In genomic region chr11:6436442-6436841, GRCm38 (mm10) we compare ENCODE assay signal across 9 mouse cellular contexts. TPM values are rescaled to one million over a fixed set of nuclear protein-coding genes. Genes with fewer than 3 reads are reported as not detected.
DNase-seq lines count a peak whose midpoint lies in the region; ATAC-seq and TF ChIP-seq lines count a peak whose summit lies in the region.
"Had no signal": no experiment of that assay in that cellular context is flagged by ENCODE, and none has a peak within 500 bp of the region (broad histone marks: within the 10 kb centered on the region; RNA-seq: fewer than 3 reads in every experiment).

No protein-coding gene starts in this region.

- peaks cover 3% of the 10 kb centered on the region for H3K36me3 ChIP-seq in kidney, adult 2 months (ENCODE audit: control insufficient read depth, insufficient read depth, low read length)

- no peak for TF ChIP-seq POLR2A in kidney, adult 2 months (IDR thresholded peaks at IDR 0.05; ENCODE audit: low read depth, low read length)

- peak; percentile 84 for TF ChIP-seq CTCF in kidney, adult 2 months (conservative IDR thresholded peaks at IDR 0.05; ENCODE audit: insufficient read depth, insufficient read length, low read depth, low read length)

- DNase-seq in adrenal gland, adult 18-20 months (ENCODE audit: low spot score in 2 of 2): peak; percentile 48 to 54
- DNase-seq in adrenal gland, postnatal 4 days (ENCODE audit: low spot score in 2 of 2): no peak
- peak; percentile 28 for DNase-seq in ovary, postnatal 14 days (ENCODE audit: low spot score)
- DNase-seq in ovary, postnatal 10 days (ENCODE audit: low spot score): no peak
- DNase-seq in embryo, embryonic 10.5 days (ENCODE audit: low spot score): peak; percentile 60
- peak; percentile 71 for DNase-seq in kidney, adult 2 months
- DNase-seq in spleen, postnatal 4 days (ENCODE audit: low spot score in 2 of 2): peak; percentile 68 to 85

- H3K4me1 ChIP-seq in kidney, adult 2 months (ENCODE audit: control insufficient read depth, insufficient read depth, low read length): no peaks in the 10 kb centered on the region
- H3K4me1 ChIP-seq: heart, embryonic 15.5 days had no signal

- 76% methylated on average over 8 of the region's 8 CpGs for WGBS in kidney, adult 2 months

- ATAC-seq in megakaryocyte, adult 5-6 weeks (ENCODE audit: poor library complexity, severe bottlenecking): peak; percentile 82

- no peak overlapping the region for H3K4me3 ChIP-seq in kidney, adult 2 months (ENCODE audit: insufficient read depth, low read depth, low read length)
- H3K4me3 ChIP-seq: heart, embryonic 15.5 days had no signal

- no peaks in the 10 kb centered on the region for H3K27me3 ChIP-seq in kidney, adult 2 months (replicated peaks; ENCODE audit: control insufficient read depth, insufficient read depth, low read length)
- H3K27me3 ChIP-seq: heart, embryonic 15.5 days had no signal

- H3K27ac ChIP-seq in kidney, adult 2 months (ENCODE audit: insufficient read depth, low read depth, low read length): no peak overlapping the region
- H3K27ac ChIP-seq: heart, embryonic 15.5 days had no signal

RNA-seq across cellular contexts. Expression of gene H2afv, which starts 7.8 kb away (rescaled TPM):
- total RNA-seq in adrenal gland, adult 18-20 months (2021): 10 to 100 TPM; 46.1 to 49.3 TPM
- 100 to 1,000 TPM; 105 to 130 TPM for total RNA-seq in adrenal gland, postnatal 4 days (2021)
- polyA plus RNA-seq in kidney, adult 2 months (2012; rRNA removed): 60.8 and 76.1 TPM in 2 replicates
- total RNA-seq in megakaryocyte, adult 5-6 weeks (2015): 235 and 240 TPM in 2 replicates
- total RNA-seq in megakaryocyte, adult 5-6 weeks (2017): 173 and 184 TPM in 2 replicates

RNA-seq across cellular contexts. Expression of gene Ppia, which starts 21.2 kb away (rescaled TPM):
- total RNA-seq in adrenal gland, adult 18-20 months (2021): 1,000 to 10,000 TPM; 1,645 to 1,705 TPM
- total RNA-seq in adrenal gland, postnatal 4 days (2021): 1,000 to 10,000 TPM; 1,693 to 1,728 TPM
- 1,045 and 1,237 TPM in 2 replicates for polyA plus RNA-seq in kidney, adult 2 months (2012; rRNA removed)
- 3,541 and 3,784 TPM in 2 replicates for total RNA-seq in megakaryocyte, adult 5-6 weeks (2015)
- total RNA-seq in megakaryocyte, adult 5-6 weeks (2017): 1,457 and 1,607 TPM in 2 replicates

RNA-seq across cellular contexts. Expression of gene Purb, which starts 39.3 kb away (rescaled TPM):
- total RNA-seq in adrenal gland, adult 18-20 months (2021): 10 to 100 TPM; 61.3 to 65.6 TPM
- total RNA-seq in adrenal gland, postnatal 4 days (2021): 10 to 100 TPM; 72.9 to 77.4 TPM
- 5.8 and 7.6 TPM in 2 replicates for polyA plus RNA-seq in kidney, adult 2 months (2012; rRNA removed)
- 54.1 and 63.5 TPM in 2 replicates for total RNA-seq in megakaryocyte, adult 5-6 weeks (2015)
- total RNA-seq in megakaryocyte, adult 5-6 weeks (2017): 43.7 and 56.3 TPM in 2 replicates

RNA-seq across cellular contexts. Expression of gene Zmiz2, which starts 47.6 kb away (rescaled TPM):
- 10 to 100 TPM; 48.8 to 51.2 TPM for total RNA-seq in adrenal gland, adult 18-20 months (2021)
- 10 to 100 TPM; 62.4 to 67.1 TPM for total RNA-seq in adrenal gland, postnatal 4 days (2021)
- 47.7 and 53.7 TPM in 2 replicates for polyA plus RNA-seq in kidney, adult 2 months (2012; rRNA removed)
- 37.8 and 39.0 TPM in 2 replicates for total RNA-seq in megakaryocyte, adult 5-6 weeks (2015)
- 7.9 and 12.6 TPM in 2 replicates for total RNA-seq in megakaryocyte, adult 5-6 weeks (2017)

Comparison
In these comparisons a context has a peak if more than half of its experiments do, and no peak if none do; other contexts are left out.
1. DNase-seq: peak in adrenal gland, adult 18-20 months (2 of 2), ovary, postnatal 14 days (single experiment), embryo, embryonic 10.5 days (single experiment), kidney, adult 2 months (single experiment) and spleen, postnatal 4 days (2 of 2); none in adrenal gland, postnatal 4 days (0 of 2) and ovary, postnatal 10 days (single experiment).